24 mouse cellular contexts compared by ENCODE assay signal in the genomic region with DNA sequence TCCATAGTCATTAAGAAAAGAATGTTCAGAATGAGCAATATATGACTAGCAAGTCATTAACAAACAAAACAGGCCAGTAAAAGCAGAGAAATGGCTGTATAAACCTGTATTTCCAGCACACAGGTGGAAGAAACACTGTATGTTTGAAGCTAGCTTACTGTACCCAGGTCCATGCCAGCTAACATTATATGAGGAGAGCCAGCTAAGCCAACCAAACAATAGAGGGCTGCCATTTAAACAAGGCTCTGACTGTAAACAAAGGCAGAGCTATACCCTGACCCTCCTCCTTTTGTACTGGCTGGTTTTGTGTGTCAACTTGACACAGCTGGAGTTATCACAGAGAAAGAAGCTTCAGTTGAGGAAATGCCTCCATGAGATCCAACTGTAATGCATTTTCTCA.
"Had no signal": no experiment of that assay in that cellular context is flagged by ENCODE, and none has a peak within 500 bp of the region (broad histone marks: within the 10 kb centered on the region; RNA-seq: fewer than 3 reads in every experiment).

No protein-coding gene starts in this region.

- H3K27ac ChIP-seq: gastrocnemius, adult 2 months; heart, embryonic 10.5 days; hindbrain, embryonic 10.5 days; hindbrain, embryonic 12.5 days; hindbrain, embryonic 14.5 days; intestine, embryonic 15.5 days; layer of hippocampus, adult 2 months; limb, embryonic 10.5 days; limb, embryonic 12.5 days; liver, embryonic 13.5 days; liver, embryonic 15.5 days had no signal

- H3K36me3 ChIP-seq: heart, embryonic 10.5 days; heart, embryonic 12.5 days; hindbrain, embryonic 10.5 days; hindbrain, embryonic 12.5 days; intestine, embryonic 15.5 days; limb, embryonic 10.5 days; limb, embryonic 12.5 days; liver, embryonic 13.5 days; liver, embryonic 15.5 days had no signal

- H3K4me2 ChIP-seq: heart, embryonic 12.5 days; hindbrain, embryonic 12.5 days; hindbrain, embryonic 14.5 days; intestine, embryonic 15.5 days; limb, embryonic 12.5 days; liver, embryonic 11.5 days; liver, embryonic 13.5 days; liver, embryonic 15.5 days had no signal

- DNase-seq: gastrocnemius, adult 2 months; gastrocnemius, postnatal 10 days; gastrocnemius, postnatal 25 days; kidney, adult 18-20 months; kidney, adult 8-10 months; kidney, postnatal 10 days; kidney, postnatal 25 days; kidney, postnatal 4 days; liver; liver, embryonic 13.5 days had no signal

- H3K4me3 ChIP-seq: gastrocnemius, adult 2 months; heart, embryonic 10.5 days; heart, embryonic 12.5 days; hindbrain, embryonic 10.5 days; hindbrain, embryonic 12.5 days; intestine, embryonic 15.5 days; layer of hippocampus, adult 2 months; limb, embryonic 10.5 days; limb, embryonic 12.5 days; liver, embryonic 13.5 days; liver, embryonic 15.5 days had no signal

- ATAC-seq: hindbrain, embryonic 16.5 days; inflammation-experienced regulatory T-cells, adult 6 months; intestine, embryonic 15.5 days; intestine, postnatal 0 days had no signal

- H3K27me3 ChIP-seq: heart, embryonic 12.5 days; hindbrain, embryonic 12.5 days; intestine, embryonic 15.5 days; limb, embryonic 12.5 days; liver, embryonic 13.5 days; liver, embryonic 15.5 days had no signal

- H3K4me1 ChIP-seq: heart, embryonic 10.5 days; heart, embryonic 12.5 days; hindbrain, embryonic 10.5 days; hindbrain, embryonic 12.5 days; intestine, embryonic 15.5 days; limb, embryonic 10.5 days; limb, embryonic 12.5 days; liver, embryonic 13.5 days; liver, embryonic 15.5 days had no signal

- H3K9ac ChIP-seq: heart, embryonic 12.5 days; hindbrain, embryonic 12.5 days; hindbrain, embryonic 14.5 days; intestine, embryonic 15.5 days; limb, embryonic 12.5 days; liver, embryonic 13.5 days; liver, embryonic 15.5 days had no signal

- H3K9me3 ChIP-seq: heart, embryonic 10.5 days; heart, embryonic 12.5 days; hindbrain, embryonic 10.5 days; hindbrain, embryonic 12.5 days; intestine, embryonic 15.5 days; limb, embryonic 10.5 days; limb, embryonic 12.5 days; liver, embryonic 13.5 days; liver, embryonic 15.5 days had no signal
